Mouse (Mus musculus) gastrocnemius, postnatal 25 days (tissue): ENCODE data around the gene Cops6. TPM values are rescaled to one million over a fixed set of nuclear protein-coding genes. Genes with fewer than 3 reads are reported as not detected.

Experiments
- DNase-seq: peaks from one replicate; pipeline ENCODE4 v3.0.0; 2022
- long read RNA-seq, 2 experiments: library from polyadenylated mRNA; stranded (forward); transcript quantifications; one replicate each; pipeline ENCODE4 v2.0.0; 2021
- total RNA-seq, 2 experiments: library from RNA; stranded (reverse); gene quantifications; 1 replicate in 1 of 2; 2 replicates in 1 of 2; pipeline ENCODE4 v1.2.3; 2021

Gene Cops6
- 10 to 100 TPM; 93.9 to 95.7 TPM for total RNA-seq
- long read RNA-seq, experiment 1, transcript Cops6-201 (10 exons, 1,787 nt), result major isoform, 334 of 351 reads
- long read RNA-seq, experiment 1, partial matches to known transcripts, result 8 of 351 reads
- long read RNA-seq, experiment 1, other reads (novel, unspliced or antisense), result 8 of 351 reads
- long read RNA-seq, experiment 2, transcript Cops6-201 (10 exons, 1,787 nt), result major isoform, 354 of 367 reads
- long read RNA-seq, experiment 2, partial matches to known transcripts, result 7 of 367 reads
- long read RNA-seq, experiment 2, other reads (novel, unspliced or antisense), result 5 of 367 reads

DNA sequence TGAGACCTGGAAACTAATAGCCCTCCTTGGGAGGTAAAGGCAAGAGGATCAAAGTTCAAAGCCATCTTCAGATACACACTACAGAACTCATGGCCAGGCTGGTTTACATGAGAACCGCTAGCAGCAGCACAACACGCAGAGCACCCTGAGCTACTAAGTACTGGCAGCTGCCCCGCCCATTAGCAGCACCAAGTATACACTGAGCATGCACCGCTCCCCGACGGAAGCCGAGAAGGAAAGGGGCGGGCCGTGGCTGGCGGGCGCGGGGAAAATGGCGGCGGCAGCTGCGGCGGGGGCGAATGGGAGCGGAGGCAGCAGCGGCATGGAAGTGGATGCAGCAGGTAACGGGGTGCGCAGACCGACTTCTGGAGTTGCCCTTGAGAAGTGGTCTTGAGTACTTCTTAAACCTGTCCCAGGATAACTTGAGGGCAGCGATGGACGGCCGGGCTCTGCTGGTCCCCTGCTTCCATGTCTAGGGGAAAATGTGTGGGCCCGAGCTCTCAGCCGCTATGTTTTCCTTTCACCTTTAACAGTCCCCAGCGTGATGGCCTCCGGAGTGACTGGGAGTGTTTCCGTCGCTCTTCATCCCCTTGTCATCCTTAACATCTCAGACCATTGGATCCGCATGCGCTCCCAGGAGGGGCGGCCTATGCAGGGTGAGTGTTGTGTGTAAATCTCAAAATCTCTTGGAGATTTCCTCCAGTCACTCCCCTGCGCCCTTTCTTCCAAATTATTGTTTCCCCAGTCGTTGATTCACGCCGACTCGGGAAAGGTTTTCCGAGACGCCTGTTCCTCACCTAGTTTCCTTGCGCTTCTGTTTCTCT is at the start of gene Cops6:
TSS of gene Cops6 (plus strand) at position 230 of the 824 bp plus-strand sequence.
- peak; percentile 93 for DNase-seq

DNA sequence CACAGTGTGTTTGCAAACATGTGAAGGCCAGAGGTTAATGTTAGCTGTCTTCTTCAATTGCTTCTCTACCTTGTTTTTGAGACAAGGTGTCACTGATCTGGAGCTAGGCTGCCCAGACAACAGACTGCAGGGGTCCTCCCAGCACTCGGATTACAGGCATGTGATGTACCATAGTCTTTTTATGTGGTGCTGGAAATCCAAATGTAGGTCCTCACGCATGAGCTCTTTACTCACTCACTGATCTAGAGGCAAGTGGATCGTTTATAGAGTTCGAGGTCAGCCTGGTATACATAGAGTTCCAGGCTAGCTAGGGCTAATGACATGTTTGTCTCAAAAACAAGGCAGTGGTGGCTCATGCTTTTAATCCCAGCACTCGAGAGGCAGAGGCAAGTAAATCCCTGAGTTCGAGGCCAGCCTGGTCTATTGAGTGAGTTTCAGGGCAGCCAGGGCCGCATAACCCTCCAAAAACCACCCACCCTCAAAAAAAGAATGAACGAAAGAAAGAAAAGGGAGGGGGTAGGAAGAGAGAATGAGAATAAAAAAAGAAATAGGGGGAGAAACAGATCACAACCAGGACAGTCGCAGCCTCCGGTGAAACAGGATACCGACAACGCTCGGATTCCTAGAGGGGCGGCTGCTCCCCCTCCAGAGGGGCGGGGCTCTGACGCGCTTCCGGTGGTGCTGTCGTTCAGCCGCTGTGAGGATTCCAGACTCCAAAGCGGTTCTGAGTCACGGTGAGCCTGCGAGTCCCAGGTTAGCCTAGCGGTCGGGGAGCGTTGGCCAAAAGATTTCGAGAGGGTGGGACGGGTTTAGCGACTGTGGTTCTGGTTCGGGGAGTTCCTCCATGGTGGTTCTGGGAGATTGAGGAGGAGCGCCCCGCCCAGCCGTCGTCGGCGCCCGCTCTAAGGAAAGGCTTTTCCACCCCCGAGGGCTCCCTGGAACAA is 44.3 kb upstream of the Cops6 start, which contains the start of gene Zscan21:
TSS of gene Zscan21 (plus strand) at position 649 of the 944 bp plus-strand sequence.
- peak; percentile 89 for DNase-seq

DNA sequence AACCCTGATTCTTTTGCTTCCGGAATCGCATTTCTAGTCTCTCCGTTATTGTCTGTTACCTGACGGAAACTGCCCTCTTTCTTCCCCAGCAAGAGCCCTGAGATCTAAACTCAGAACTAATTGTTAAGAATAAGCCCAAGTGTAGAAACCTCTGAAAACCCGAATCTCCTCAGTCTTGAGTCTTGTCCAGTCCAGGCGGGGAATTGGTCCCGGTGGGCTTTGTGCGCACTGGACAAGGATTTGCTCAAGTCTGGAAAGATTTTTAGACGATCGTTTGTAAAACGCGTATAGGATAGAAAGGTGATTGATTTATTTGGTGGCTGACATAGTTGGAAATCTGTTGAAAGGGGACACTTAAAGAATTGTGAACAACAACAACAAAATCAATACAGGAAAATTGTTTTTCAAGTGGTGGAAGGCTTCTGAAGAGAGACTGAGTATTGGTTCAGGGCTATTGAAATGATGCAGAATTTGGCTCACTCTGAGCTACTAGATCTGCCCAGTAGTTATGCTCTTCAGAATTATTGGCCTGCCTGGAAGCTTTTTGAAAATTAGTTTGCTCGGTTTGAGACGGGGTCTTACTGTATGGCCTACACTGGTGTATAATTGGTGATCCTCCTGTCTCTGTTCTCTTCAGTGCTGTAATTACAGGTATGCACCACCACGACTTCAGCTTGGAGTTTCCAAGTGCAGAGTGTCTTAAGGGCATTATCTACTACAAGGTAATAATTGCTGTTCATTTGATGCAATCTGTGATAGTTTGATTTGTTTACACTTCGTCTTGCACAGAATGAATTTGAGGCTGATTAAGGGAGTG is 43.5 kb upstream of the Cops6 start:
- no peak for DNase-seq

DNA sequence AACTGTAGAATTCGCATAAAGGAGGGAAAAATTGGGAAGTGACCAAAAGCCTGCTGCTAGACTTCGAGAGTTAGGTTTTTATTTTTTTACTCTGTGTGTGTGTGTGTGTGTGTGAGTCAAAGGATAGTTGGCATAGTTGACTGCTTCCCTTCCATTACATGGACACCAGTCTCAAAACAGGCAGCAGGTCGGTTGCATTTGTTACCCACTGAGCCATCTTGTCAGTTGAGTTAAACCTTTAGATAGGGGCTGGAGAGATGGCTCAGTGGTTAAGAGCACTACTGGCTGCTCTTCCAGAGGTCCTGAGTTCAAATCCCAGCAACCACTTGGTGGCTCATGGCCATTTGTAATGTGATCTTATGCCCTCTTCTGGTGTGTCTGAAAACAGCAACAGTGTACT is 42.8 kb upstream of the Cops6 start:
- DNase-seq, result no peak

DNA sequence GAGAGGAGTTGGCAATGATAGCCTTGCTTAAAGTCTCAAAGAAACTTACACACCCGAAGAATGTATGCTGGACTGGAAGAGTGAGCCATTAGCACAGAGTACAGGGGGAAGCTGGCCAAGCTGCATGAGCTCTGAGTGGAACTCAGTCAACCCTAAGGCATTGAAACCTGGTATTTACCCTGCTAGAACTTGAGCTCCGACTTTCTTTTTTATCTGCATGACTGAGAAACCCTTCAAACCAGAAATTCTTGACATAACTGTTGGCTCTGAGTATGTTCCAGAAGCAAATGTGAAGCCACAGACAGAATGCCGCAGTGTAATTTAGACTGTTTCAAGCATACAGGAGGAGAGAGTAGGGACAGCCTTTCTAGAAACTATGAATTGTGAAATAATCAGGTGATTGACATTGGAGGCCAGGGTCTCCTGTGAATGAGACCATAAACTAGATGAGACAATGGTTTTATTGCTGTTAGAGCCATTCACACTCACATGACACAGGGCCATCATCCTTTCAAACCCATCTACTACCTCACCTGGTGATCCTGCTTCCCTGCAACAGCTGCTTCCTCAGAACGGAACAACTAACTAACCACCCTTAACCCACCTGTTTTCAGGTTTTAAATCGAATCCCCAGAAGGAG is 28.3 kb upstream of the Cops6 start:
- no peak for DNase-seq

DNA sequence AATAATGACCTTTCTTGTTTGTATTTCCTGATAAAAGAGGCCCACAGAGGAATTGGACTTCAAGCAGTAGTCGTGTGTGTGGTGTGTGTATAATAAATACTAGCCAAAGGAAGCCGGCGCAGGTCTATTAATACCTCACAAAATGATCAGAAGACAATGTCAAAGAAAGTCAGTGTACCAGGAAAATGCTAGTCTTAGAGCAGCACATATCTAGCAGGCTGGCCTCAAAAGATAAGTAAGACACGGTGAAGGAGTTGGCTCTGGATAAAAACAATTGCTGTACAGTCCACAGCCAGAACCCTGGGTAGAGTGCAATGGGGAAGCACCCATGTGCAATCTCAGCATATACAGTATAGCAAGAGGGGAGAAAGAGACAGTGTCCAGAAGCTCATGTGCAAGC is 23.6 kb upstream of the Cops6 start:
- no peak for DNase-seq

DNA sequence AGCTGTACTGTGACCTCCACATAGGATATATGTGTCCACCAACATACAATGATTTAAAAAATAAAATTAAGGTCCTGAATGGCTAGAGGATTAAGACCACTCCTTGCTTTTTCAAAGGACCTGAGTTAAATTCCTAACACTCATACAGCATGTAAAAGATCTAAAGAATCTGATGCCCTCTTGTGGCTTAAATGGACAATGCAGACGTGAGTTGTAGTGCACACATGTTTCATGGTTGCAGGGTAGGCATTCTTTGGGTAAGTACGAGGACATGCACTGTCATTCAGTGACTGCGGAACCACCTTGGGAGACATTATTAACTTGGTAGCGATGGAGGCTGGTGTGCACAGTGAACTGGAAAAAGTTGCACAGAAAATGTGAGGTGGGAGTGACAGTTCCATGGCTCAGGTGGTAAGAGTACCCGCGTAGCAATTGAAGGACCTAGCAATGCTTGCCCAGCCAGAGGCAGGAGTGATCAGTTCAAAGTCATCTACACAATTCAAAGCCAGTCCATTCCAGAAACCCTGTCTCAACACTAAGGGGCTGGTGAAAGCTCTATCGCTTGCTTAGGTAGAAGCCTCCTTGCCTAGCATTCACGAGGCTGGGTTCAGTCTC is 22.8 kb upstream of the Cops6 start:
- DNase-seq, result no peak

DNA sequence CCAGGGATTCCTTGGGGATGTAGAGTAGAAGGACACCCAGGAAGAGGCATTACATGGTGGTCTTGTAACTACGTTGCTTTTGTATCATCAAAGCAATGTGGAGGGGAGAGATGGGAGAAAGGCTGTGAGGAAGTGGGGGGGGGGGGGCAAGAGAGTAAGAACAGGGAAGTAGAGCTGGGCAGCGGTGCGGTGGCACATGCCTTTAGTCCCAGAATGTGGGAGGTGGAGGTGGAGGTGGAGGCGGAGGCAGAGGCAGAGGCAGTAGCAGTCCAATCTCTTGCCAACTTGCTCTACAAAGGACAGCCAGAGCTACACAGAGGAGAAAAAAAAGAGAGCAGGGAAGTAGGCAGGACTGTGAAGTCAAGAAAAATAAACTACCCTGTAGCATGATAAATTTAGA is 22.3 kb upstream of the Cops6 start:
- no peak for DNase-seq

DNA sequence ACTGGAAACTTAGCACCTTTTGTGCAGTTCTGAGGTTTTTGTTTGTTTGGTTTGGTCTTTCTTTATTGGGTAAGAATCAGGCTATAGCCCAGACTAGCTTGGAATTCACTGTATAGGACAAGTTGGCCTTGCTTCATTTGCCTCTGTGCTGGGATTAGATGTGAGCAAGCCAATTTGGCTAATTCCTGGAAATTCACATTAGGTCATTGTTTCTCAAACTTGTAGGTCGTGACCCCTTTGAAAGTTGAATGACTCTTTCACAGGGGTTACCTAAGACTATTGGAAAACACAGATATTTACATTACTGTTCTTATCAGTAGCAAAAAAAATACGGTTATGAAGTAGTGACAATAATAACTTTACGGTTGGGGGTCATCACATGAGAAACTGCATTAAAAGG is 6.5 kb upstream of the Cops6 start:
- no peak for DNase-seq

DNA sequence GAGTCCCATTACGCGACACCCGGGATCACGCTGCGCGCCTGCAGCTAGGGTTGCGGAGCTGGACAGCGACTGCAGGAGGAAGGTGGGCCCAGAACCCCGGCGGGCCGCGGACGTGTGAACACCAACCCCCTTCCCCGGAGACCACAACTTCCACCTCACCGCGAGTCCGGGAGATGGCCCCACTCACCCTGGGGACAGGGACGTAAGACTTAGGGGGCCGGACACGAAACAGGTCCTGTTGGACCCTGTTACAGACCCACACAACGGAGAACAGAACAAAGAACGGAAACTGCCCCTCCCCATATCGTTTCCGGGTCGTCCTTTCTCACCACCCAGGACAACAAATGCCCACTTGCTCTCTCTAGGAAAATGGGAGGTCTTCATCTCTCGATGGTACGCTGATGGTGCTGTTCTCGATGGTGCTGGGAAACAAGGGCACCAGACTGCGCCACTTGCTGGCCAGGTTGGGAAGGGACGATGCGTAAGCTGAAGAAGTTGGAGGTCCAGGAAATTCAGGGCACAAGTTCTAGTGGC is 5.4 kb upstream of the Cops6 start, which contains the start of gene Zfp113:
TSS of gene Zfp113 (minus strand) at position 302 of the 534 bp plus-strand sequence.
- DNase-seq, result peak; percentile 85

DNA sequence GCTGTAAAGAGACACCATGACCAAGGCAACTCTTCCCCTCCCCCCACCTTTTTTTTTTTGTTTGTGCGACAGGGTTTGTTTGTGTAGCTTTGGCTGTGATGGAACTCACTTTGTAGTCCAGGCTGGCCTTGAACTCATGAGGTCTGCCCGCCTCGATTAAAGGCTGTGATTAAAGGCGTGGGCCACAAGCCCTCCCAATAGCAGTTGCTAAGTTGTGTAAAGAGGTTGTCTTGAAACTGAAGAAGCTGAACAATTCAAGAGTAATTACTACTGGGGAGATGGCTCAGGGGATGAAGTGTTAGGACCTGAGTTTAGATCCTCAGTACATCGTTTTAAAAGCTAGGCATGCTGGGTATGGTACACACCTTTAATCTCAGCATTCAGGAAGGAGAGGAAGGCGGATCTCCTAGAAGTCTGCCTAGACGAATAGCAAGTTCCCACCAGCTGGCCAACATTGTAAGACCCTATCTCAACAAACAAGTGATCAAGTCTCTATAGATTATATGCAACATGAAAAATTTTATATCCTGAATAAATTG is 578 bp upstream of the Cops6 start:
- no peak for DNase-seq

DNA sequence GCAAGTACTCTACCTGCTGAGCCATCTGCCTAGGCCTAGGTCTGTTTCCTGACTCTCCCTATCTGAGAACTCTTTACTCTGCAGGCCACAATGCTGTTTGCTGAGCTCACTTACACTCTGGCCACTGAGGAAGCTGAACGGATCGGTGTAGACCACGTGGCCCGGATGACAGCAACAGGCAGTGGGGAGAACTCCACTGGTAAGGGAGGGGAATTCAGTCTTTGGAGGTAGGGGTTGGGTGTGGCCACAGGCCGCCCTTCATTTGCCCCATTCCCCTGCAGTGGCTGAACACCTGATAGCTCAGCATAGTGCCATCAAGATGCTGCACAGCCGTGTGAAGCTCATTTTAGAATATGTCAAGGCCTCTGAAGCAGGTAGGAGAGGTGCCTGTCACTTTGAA is 2.2 kb downstream of the Cops6 start:
- DNase-seq, result no peak

DNA sequence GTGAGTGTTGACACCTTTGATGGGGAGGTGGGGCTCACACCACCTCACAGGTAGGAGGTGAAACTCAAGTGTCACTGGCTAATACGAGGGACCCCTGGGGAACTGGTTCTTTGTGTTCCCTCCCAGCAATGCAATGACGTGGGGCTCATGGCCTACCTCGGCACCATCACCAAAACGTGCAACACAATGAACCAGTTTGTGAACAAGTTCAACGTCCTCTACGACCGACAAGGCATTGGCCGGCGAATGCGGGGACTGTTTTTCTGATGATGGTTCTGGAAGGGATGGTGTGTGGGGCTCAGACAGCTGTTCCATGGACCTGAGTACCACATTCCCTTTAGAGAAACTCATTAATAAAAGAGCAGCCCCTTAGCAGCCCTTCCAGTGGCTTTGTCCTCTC is 2.7 kb downstream of the Cops6 start:
- DNase-seq, result no peak

DNA sequence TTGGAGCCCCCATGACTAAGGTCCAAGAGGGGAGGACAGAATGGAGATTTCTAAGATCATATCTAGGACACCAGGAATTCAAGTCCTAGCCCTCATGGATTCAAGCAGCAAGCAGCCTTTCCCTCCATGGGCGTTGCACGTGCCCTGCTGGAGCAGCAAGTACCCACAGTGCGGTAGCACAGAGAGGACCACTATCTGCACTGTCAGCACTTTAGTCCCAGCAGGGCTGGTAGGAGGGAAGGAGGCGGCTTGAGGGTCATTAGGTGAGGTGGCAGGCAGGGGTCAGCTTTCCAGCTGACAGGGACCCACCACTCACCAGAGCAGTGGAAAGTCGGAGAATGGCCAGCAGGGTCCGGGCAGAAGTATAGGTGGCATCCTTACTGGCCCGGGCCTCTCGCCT is 4.7 kb downstream of the Cops6 start:
- DNase-seq, result no peak

DNA sequence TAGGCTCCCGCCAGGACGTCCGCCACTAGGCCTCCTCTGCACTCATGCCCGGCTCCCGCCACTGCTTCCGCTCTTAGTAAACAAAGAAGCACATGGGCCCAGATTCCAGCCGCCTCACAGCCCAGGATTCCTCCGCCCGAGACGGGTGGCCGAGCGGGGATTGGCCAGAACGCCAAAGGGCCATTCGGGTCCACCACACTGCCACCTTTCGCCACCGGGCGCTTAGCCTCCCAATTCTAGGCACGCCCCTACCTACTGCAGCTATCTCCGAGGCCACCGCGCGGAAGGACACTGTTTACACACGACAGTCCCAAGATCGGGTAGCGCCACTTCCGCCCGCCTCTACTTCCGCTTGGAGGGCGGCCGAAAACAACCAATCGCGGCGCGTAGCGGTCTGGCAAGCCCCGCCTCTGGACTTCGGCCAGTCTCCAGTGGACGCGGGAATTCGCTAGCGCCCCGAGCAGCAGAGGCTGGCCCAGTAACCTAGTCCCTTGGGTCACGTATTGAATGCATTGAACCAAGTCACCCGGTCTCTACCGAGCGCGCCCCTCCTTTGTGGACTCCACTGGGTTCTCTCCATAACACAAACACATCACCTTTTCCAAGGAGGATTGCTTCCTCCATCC is 10.2 kb downstream of the Cops6 start:
- peak; percentile 94 for DNase-seq

DNA sequence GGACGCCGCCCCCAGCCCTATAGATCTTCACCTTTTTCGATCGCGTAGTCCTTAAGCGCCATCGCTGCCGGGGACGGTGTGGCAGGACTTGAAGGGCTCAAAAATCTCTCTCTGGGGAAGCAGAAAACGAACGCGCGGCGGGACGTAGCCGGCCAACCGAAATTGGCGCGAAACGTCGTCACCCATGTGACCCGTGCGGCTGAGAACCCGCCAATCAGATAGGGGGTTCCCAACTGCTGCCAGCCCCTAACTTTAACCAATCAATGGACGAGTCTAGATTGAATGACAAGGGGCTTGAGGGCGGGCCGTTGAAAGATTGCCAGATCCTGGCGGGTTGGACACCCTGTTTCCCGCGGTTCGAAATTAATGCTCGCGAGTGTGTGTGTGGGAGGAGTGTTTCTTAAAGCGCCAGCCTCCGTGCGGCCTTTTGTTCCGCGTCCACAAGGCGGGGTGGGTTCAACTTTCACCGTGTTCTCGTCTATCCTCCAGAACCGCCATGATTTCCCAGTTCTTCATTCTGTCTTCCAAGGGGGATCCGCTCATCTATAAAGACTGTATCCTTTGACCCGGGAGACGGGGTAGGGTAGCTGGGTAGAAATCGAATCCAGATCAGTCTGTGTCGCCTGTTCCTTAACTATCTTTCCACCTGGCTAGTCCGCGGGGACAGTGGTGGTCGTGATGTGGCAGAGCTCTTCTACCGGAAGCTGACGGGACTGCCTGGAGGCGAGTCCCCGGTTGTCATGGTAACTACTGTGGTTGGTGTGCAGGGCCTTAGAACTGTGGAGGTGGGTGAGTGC is 11.0 kb downstream of the Cops6 start, which contains the start of the genes Ap4m1 and Mcm7:
TSS of gene Ap4m1 (plus strand) at position 308 of the 797 bp plus-strand sequence.
TSS of gene Mcm7 (minus strand) at position 728 of the 797 bp plus-strand sequence.
- DNase-seq, result peak; percentile 97

DNA sequence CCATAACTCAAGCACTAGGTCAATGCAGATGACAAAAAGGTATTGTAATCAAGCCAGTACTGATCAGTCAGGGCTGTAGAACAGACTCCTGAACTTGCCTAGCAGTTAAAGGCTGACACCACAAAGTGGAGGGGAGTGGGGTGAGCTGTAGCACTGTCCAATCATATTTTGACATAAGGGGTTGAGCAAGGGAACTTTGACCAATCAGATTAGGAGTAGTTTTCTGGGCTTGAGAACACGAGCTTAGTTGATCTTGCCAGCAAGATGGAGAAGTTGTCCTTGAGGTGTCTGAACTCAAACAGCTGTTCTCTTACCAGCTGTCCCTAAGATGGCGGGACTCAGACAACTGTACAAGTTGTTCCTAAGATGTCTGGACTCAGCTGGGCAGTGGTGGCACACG is 12.3 kb downstream of the Cops6 start:
- no peak for DNase-seq

DNA sequence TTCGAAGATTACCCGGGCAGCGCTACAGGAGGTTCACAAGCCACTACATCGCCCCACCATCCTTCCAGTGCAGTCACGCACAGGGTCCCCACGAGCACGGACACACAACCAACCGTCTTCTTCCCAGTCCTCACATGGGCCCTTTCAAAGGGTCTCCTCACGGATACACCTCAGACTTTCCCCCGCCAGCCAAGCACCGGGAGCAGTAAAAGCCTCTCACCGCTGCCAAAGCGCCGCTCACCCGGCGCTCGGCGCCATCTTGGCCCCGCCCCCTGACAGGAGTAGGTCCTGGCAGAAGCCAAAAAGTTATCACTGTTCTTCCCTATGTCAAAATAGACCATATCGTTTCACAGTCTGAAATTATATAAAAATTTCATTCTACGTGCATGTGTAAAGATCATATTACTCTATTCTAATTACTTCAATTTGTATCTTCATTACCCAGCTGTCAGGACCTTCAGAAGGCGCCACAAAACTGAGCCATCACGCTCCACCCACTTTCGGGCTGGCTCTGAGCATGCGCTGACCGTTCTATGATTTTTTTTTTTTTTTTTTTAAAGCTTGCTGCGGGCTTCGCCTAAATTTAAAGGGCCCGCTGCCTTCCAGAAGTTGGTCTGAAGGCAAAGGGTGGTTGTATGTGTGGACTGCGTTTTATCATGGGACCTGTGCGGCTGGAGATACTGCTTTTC is 26.2 kb downstream of the Cops6 start, which contains the start of the genes Taf6 and Cnpy4:
TSS of gene Taf6 (minus strand) at position 502 of the 689 bp plus-strand sequence.
TSS of gene Cnpy4 (plus strand) at position 536 of the 689 bp plus-strand sequence.
- peak; percentile 85 for DNase-seq
